Mouse (Mus musculus) erythroblast, embryonic 14.5 days (primary cell): ENCODE measurements around the gene Cma1.

Experiments
- GATA1 ChIP-seq: IDR thresholded peaks from 2 replicates; pipeline ENCODE4 v1.6.1; 2012; ENCODE audit warnings: low read length, inconsistent platforms, mixed read lengths
- TAL1 ChIP-seq: IDR thresholded peaks from 3 replicates; pipeline ENCODE4 v1.6.1; 2012; ENCODE audit warnings: low read length, inconsistent platforms, mixed read lengths

- TF ChIP-seq GATA1 (no peak), TAL1 (no peak)
These were observed 31.1 kb downstream of the Cma1 start for GRCm38 (mm10) chr14:55913406-55913805.
